Mouse (Mus musculus): ENCODE data around the gene Raet1e.
"Not testable (repeated sequence)": the region's sequence is repeated elsewhere in the genome, so short reads cannot be mapped to it uniquely, and the experiment has no call there.

The Raet1e gene

GRCm38 (mm10) chr10:22362466-22362865 is 204.1 kb downstream of the Raet1e start:
- DNase-seq, result not testable (repeated sequence)

- DNase-seq, result not testable (repeated sequence)
Measured at GRCm38 (mm10) chr10:22364915-22365314, 206.5 kb downstream of the Raet1e start.

- not testable (repeated sequence) for DNase-seq
Measured at GRCm38 (mm10) chr10:22381226-22381625, 222.9 kb downstream of the Raet1e start.

GRCm38 (mm10) chr10:22390146-22390545 is 231.8 kb downstream of the Raet1e start:
- not testable (repeated sequence) for DNase-seq

- DNase-seq, result not testable (repeated sequence)
Measured at GRCm38 (mm10) chr10:22391616-22392015, 233.2 kb downstream of the Raet1e start.

- DNase-seq, result not testable (repeated sequence)
Measured at GRCm38 (mm10) chr10:22393028-22393824, 234.9 kb downstream of the Raet1e start.

GRCm38 (mm10) chr10:22396680-22397079 is 238.3 kb downstream of the Raet1e start:
- not testable (repeated sequence) for DNase-seq

- peak; percentile 21 for DNase-seq
Measured at GRCm38 (mm10) chr10:22402225-22402917, 244.0 kb downstream of the Raet1e start.

- DNase-seq, result peak; percentile 1
Measured at GRCm38 (mm10) chr10:22413702-22414494, 255.5 kb downstream of the Raet1e start.
